Mouse (Mus musculus) midbrain, embryonic 11.5 days (tissue): ENCODE measurements around the gene Eif4a3. TPM values are rescaled to one million over a fixed set of nuclear protein-coding genes. Genes with fewer than 3 reads are reported as not detected.
"Not testable (repeated sequence)": the region's sequence is repeated elsewhere in the genome, so short reads cannot be mapped to it uniquely, and the experiment has no call there.

Source experiments
- ATAC-seq: fragments of 200-750 bp; cut with Nextera tagmentation; 2 replicates; pipeline ENCODE4 v1.8.0; 2017; ENCODE audit warnings: moderate TSS enrichment, moderate library complexity; ENCODE audit not compliant: low FRiP score
- DNase-seq: peaks from one replicate; pipeline ENCODE4 v3.0.0; 2015; ENCODE audit warnings: low spot score; ENCODE audit errors: missing footprints
- H3K27ac ChIP-seq: fragments of 300-500 bp; sonication (generic); 2 replicates; pipeline ENCODE4 v1.5.1; 2014; ENCODE audit warnings: low read depth, low read length
- H3K27me3 ChIP-seq: fragments of 300-500 bp; sonication (generic); 2 replicates; pipeline ENCODE4 v1.6.1; 2014; ENCODE audit warnings: mild to moderate bottlenecking, low read length, moderate library complexity, mixed read lengths; ENCODE audit not compliant: control insufficient read depth, insufficient read depth
- H3K36me3 ChIP-seq: fragments of 300-500 bp; sonication (generic); 2 replicates; pipeline ENCODE4 v1.6.1; 2014; ENCODE audit warnings: mild to moderate bottlenecking, low read length, moderate library complexity, mixed read lengths; ENCODE audit not compliant: control insufficient read depth, insufficient read depth
- H3K4me1 ChIP-seq: fragments of 300-500 bp; sonication (generic); 2 replicates; pipeline ENCODE4 v1.6.1; 2014; ENCODE audit warnings: low read length; ENCODE audit not compliant: control insufficient read depth, insufficient read depth
- H3K4me2 ChIP-seq: fragments of 300-500 bp; sonication (generic); 2 replicates; pipeline ENCODE4 v1.6.1; 2014; ENCODE audit warnings: mild to moderate bottlenecking, moderate library complexity
- H3K4me3 ChIP-seq: fragments of 300-500 bp; sonication (generic); 2 replicates; pipeline ENCODE4 v1.5.1; 2014; ENCODE audit warnings: low read depth, low read length
- H3K9ac ChIP-seq: fragments of 300-500 bp; sonication (generic); 2 replicates; pipeline ENCODE4 v1.6.1; 2014; ENCODE audit warnings: low read length
- H3K9me3 ChIP-seq: fragments of 300-500 bp; sonication (generic); 2 replicates; pipeline ENCODE4 v1.6.1; 2016; ENCODE audit warnings: low read length; ENCODE audit not compliant: control insufficient read depth
- WGBS: fragments of 180-500 bp; shearing (Covaris S2); extraction: QIAGEN DNeasy Blood & Tissue Kit; methylation state at CpG from one replicate; pipeline ENCODE4 v1.1.7; 2014; 5-methylcytosine and 5-hydroxymethylcytosine counted together
- polyA plus RNA-seq: library from polyadenylated mRNA; unstranded; fragments of >200 nt; fragmentation: Nextera tagmentation; extraction: Ambion mirVana; gene quantifications from 2 replicates; pipeline ENCODE4 v1.2.1, GENCODE M21; 2014

Eif4a3 gene
- polyA plus RNA-seq, 1 experiment from 2014 or later: 409 TPM

- H3K9me3 ChIP-seq: no peaks in the 10 kb centered on the region
- H3K9ac ChIP-seq: 0 out of 2 replicates have a peak overlapping the region, but pooled peaks have one; percentile 36
- peak overlapping the region; percentile 37 for H3K4me2 ChIP-seq
- no peaks in the 10 kb centered on the region for H3K36me3 ChIP-seq
- no peak overlapping the region for H3K27ac ChIP-seq
- ATAC-seq: peak; percentile 68
- H3K27me3 ChIP-seq: no peaks in the 10 kb centered on the region
- H3K4me1 ChIP-seq: peaks cover 5% of the 10 kb centered on the region
- 66% methylated on average over 23 of the region's 23 CpGs for WGBS
- peak overlapping the region; percentile 15 for H3K4me3 ChIP-seq
- peak; percentile 89 for DNase-seq
Measured at GRCm38 (mm10) chr11:119258572-119259322, 41.1 kb downstream of the Eif4a3 start.

GRCm38 (mm10) chr11:119258216-119258571 lies 41.7 kb downstream of the Eif4a3 start:
- no peak overlapping the region for H3K27ac ChIP-seq
- peak overlapping the region; percentile 15; the same call in 1 of the 2 replicates for H3K4me3 ChIP-seq

GRCm38 (mm10) chr11:119256557-119256956 lies 43.3 kb downstream of the Eif4a3 start:
- H3K4me1 ChIP-seq, H3K27ac ChIP-seq, DNase-seq, H3K27me3 ChIP-seq, ATAC-seq, H3K9ac ChIP-seq, H3K36me3 ChIP-seq, H3K4me3 ChIP-seq, H3K9me3 ChIP-seq, H3K4me2 ChIP-seq: not testable (repeated sequence)
- 91% methylated on average over 5 of the region's 5 CpGs for WGBS

More at GRCm38 (mm10) chr11:119258216-119258571, 41.7 kb downstream of the Eif4a3 start:
- Histone ChIP-seq H3K4me1 (peaks cover 7% of the 10 kb centered on the region), H3K9ac (no peak overlapping the region), H3K4me2 (peak overlapping the region; percentile 37), H3K36me3 (no peaks in the 10 kb centered on the region), H3K27me3 (no peaks in the 10 kb centered on the region), H3K9me3 (no peaks in the 10 kb centered on the region)
- DNase-seq (no peak), ATAC-seq (no peak)
- WGBS: 67% methylated on average over 9 of the region's 9 CpGs

GRCm38 (mm10) chr11:119252854-119253541 lies 46.9 kb downstream of the Eif4a3 start:
- Histone ChIP-seq H3K4me2 (peak overlapping the region; percentile 38), H3K27ac (no peak overlapping the region), H3K9me3 (no peaks in the 10 kb centered on the region), H3K27me3 (no peaks in the 10 kb centered on the region), H3K4me3 (no peak overlapping the region), H3K36me3 (no peaks in the 10 kb centered on the region), H3K9ac (peak overlapping the region; percentile 40), H3K4me1 (peaks cover 8% of the 10 kb centered on the region)
- peak; percentile 94 for DNase-seq
- WGBS: 8% methylated on average over 22 of the region's 22 CpGs
- ATAC-seq: peak; percentile 64

GRCm38 (mm10) chr11:119250998-119251397 lies 48.9 kb downstream of the Eif4a3 start:
- Histone ChIP-seq H3K4me3 (no peak overlapping the region), H3K4me2 (no peak overlapping the region), H3K9ac (no peak overlapping the region), H3K27ac (no peak overlapping the region), H3K36me3 (no peaks in the 10 kb centered on the region), H3K27me3 (no peaks in the 10 kb centered on the region), H3K9me3 (no peaks in the 10 kb centered on the region), H3K4me1 (peaks cover 3% of the 10 kb centered on the region)
- WGBS: 67% methylated on average over 17 of the region's 17 CpGs
- ATAC-seq (no peak), DNase-seq (no peak)

GRCm38 (mm10) chr11:119249011-119249410 lies 50.9 kb downstream of the Eif4a3 start:
- H3K4me3 ChIP-seq: no peak overlapping the region
- DNase-seq (peak; percentile 98), ATAC-seq (peak; percentile 59; the same call in 1 of the 2 replicates)
- H3K27me3 ChIP-seq: no peaks in the 10 kb centered on the region
- no peaks in the 10 kb centered on the region for H3K9me3 ChIP-seq
- peaks cover 3% of the 10 kb centered on the region for H3K4me1 ChIP-seq
- no peak overlapping the region for H3K27ac ChIP-seq
- 34% methylated on average over 6 of the region's 6 CpGs for WGBS
- H3K36me3 ChIP-seq: peaks cover 3% of the 10 kb centered on the region; the same call in 1 of the 2 replicates
- H3K9ac ChIP-seq: no peak overlapping the region
- no peak overlapping the region for H3K4me2 ChIP-seq

- H3K9me3 ChIP-seq: not testable (repeated sequence)
- WGBS: 96% methylated on average over 6 of the region's 6 CpGs
Measured at GRCm38 (mm10) chr11:119245543-119245942, 54.3 kb downstream of the Eif4a3 start.

GRCm38 (mm10) chr11:119239480-119239879 lies 60.4 kb downstream of the Eif4a3 start:
- H3K4me3 ChIP-seq: no peak overlapping the region
- H3K9ac ChIP-seq: no peak overlapping the region
- H3K4me1 ChIP-seq: no peaks in the 10 kb centered on the region
- H3K27me3 ChIP-seq: no peaks in the 10 kb centered on the region
- DNase-seq: no peak
- 91% methylated on average over 12 of the region's 12 CpGs for WGBS
- H3K36me3 ChIP-seq: peaks cover 7% of the 10 kb centered on the region; the same call in 1 of the 2 replicates
- H3K9me3 ChIP-seq: no peaks in the 10 kb centered on the region
- ATAC-seq: no peak
- no peak overlapping the region for H3K27ac ChIP-seq
- no peak overlapping the region for H3K4me2 ChIP-seq

More at GRCm38 (mm10) chr11:119245543-119245942, 54.3 kb downstream of the Eif4a3 start:
- not testable (repeated sequence) for H3K27ac ChIP-seq, H3K27me3 ChIP-seq, H3K4me1 ChIP-seq, H3K4me2 ChIP-seq, DNase-seq, H3K9ac ChIP-seq, H3K36me3 ChIP-seq, H3K4me3 ChIP-seq, ATAC-seq
